Mouse (Mus musculus): ENCODE measurements at regions not wholly inside any gene's neighbourhood (a gene's known extent, or its start where the extent isn't known, plus 50 kb on each side); places are given as distances from the start of the nearest gene placed in this dataset.

- TF ChIP-seq EP300 (IDR thresholded peaks at IDR 0.05; ENCODE audit: insufficient read depth, low read depth, low read length) (no peak), POLR2A (IDR thresholded peaks at IDR 0.05; ENCODE audit: insufficient read depth, low read depth, low read length) (no peak)
Observed at GRCm38 (mm10) chr16:76079761-76080502, 57.9 kb upstream of the Samsn1 start.

Data from heart, adult 2 months (tissue).